Mouse (Mus musculus): ENCODE results near the gene Eomes.
A peak's percentile ranks its signal among the peaks of the same experiment; 100 is the strongest.

Eomes gene

GRCm38 (mm10) chr9:118488138-118488895, 10.3 kb downstream of the Eomes start:
- DNase-seq (ENCODE audit: low spot score in 2 of 2): no peak

DNA sequence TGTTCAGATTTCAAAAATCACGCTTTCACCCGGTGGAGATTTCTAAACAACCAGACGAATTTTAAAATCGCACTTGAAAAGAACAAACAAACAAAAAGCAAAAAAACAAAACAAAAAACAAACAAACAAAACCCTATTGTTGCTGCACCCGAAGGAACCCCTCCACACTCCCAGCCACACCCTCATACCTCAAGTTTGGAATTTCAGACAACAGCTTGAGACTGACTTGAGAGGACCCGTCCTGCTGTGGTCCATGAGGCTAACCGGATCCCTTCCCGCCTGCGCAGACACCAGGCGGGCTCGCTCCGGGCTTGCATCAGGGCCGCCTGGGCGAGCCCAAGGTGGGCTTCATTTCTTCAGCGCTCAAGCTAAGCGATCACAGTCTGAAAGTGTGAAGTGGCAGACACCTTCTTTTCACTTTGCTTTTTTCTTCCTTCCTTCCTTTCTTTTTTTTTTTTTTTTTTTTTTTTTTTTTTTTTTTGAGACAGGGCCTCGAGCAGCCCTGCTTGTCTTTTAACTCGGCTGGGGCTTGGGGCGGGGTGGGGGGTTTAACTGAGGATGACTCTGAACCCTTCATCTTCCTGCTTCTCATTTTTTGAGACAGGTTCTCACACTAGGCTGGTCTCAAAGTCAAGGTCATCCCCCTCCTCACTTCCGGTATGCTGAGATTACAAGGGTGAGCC, 11.0 kb downstream of the Eomes start:
- DNase-seq (ENCODE audit: low spot score in 2 of 2): no peak

DNA sequence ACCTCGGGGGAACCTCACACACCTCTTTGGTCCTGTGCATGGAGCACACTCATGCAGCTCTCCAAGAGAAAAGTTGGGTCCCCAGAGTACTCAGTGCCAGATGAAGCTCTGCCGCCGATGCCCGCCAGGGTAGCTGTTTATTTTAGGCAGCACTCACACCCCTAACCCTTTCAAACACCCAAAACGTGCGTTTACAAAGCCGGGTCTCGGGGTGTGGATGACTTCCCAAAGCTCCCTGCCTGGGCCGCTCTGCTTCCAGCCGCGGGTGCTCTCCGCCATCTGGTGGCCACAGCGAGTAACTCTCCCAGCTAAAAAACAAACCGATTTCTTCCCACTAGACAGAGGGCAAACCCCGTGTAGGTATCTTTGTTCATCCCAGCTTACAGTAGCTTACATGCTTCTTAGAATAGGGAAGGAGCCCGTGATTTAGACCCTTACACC, 11.6 kb downstream of the Eomes start:
- peak in 1 of 2 experiments; percentile 67 for DNase-seq (ENCODE audit: low spot score in 2 of 2)

- DNase-seq (ENCODE audit: low spot score in 2 of 2): no peak
These were observed 13.2 kb downstream of the Eomes start for GRCm38 (mm10) chr9:118491195-118491594.

DNA sequence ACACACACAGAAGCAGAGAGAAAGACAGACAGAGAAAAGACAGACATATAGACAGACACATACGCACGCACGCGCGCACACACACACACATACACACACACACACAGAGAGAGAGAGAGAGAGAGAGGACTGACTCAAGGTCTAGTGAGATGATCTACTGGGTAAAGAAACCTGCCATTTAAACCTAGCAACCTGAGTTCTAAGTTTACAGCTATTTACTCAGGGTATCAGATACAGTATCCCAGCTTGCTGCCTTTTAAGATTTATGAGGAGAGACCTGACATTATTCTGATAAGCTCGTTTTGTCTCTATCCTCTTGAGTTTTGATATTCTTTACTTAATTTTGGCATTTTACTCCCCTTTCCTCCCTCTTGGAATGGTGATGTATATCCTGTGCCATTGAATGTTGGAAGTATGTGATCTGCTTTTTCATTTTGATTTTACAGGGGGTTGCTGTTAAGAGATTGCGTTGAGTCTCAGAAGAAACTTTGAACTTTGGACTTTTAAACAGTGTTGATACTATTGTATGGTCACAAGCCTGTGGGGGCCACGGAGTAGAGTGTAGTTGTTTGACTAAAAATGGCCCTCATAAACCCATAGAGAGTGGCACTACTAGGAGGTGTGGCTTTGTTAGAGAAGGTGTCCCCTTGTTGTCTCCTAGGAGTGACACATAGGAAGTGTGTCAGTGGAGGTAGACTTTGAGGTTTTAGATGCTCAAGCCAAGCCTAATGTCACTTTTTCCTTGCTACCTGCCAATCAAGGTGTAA, 15.1 kb downstream of the Eomes start:
- DNase-seq (ENCODE audit: low spot score in 2 of 2): no peak

GRCm38 (mm10) chr9:118494106-118494505, 16.1 kb downstream of the Eomes start:
- no peak for DNase-seq (ENCODE audit: low spot score in 2 of 2)

DNA sequence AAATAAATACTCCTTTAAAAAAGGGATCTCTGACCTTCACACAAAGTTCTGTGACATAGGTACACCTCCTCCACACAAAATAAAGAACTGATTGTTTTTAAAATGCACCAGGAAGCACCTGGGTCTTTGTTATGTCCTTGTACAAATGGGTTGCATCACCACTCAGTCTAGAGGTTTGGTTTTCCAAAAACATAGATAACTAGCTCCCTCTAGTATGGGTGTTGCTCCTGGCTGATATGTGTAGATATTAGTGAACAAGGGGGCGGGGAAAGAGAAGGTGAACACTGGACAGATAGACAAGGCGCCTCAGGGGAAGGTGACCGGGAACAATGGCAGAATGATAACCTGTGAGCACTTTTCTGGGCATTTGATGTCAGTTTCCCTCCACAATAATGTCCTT, 17.9 kb downstream of the Eomes start:
- no peak for DNase-seq (ENCODE audit: low spot score in 2 of 2)

- no peak for DNase-seq (ENCODE audit: low spot score in 2 of 2)
These were observed 18.9 kb downstream of the Eomes start for GRCm38 (mm10) chr9:118496952-118497351.

- no peak for DNase-seq (ENCODE audit: low spot score in 2 of 2)
These were observed 20.0 kb downstream of the Eomes start for GRCm38 (mm10) chr9:118498061-118498460.

- DNase-seq (ENCODE audit: low spot score in 2 of 2): no peak
These were observed 23.0 kb downstream of the Eomes start for GRCm38 (mm10) chr9:118500963-118501362.

DNA sequence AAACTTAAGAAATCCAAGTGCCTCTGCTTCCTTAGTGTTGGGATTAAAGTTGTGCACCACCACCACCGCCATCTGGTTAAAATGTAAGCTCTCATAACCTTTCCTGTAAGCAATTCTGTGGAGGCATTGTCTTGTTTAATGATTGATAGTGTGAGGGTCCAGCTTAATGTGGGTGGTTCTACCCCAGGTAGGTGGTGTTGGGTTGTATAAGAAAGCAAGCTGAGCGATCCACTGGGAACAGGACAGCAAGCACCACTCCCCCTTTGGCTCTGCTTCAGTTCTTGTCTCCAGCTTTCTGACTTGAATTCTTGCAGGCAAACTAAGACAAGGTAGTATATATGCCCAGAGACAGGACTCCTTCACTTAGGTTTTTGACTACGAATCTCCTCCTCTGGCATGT, 26.6 kb downstream of the Eomes start:
- DNase-seq (ENCODE audit: low spot score in 2 of 2): no peak

GRCm38 (mm10) chr9:118506020-118506403, 28.0 kb downstream of the Eomes start, which contains the start of gene Golga4:
Golga4 (plus strand) TSS chr9:118506267.
- peak; percentile 85 to 94 for DNase-seq (ENCODE audit: low spot score in 2 of 2)

DNA sequence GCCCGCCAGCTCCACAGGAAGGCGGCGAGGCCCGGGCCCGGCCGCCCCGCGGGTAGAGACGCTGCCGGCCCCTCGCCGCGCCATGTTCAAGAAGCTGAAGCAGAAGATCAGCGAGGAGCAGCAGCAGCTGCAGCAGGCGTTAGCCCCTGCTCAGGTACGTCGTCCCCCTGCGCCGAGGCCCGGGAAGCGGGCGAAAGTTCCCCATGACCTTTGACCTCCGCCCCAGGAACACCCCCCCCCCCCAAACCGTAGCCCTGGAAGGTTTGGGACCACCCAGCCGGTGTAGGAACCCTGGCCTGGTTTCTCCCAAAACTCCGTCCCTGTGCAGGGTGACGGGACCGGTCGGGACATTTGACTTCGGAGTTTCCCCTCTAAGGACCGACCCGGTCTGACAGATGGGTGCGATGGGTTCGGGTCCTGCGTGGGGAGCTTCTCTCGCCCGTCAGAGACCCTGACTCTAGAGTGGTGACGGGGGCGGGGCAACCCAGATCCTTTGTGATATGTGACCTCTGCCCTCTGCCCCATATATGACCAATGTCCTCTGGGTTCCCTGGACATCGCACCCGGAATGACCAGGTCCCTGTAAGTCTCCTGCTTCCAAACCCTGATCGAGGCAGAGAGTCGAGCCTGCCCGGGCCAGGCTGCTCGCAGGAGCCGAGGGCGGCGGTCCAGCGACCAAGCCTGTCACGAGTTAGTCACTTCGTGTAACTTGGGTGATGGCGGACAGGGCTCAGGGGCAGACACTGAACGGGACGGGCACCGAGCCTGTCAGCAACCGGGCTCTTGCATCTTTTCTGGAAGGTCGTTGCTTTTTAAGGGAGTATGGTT, 28.6 kb downstream of the Eomes start:
- DNase-seq (ENCODE audit: low spot score in 2 of 2): no peak

DNA sequence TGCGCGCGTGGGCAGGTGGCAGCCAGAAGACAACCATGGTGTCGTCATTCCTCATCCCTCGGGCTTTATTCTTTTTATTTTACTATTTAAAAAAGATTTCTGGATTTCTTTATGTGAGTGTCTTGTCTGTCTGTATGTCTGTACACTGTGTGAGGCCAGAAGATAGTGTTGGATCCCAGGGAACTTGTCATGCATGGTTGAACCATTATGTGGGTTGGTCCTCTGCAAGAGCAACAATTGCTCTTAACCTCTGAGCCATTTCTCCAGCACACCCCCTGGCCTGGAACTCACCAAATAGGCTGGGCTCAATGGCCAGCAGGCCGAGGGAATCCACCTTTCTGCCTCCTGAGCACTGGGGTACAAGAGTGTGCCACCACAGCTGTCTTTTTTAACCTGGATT, 29.5 kb downstream of the Eomes start:
- DNase-seq (ENCODE audit: low spot score in 2 of 2): no peak

GRCm38 (mm10) chr9:118508601-118509000, 30.6 kb downstream of the Eomes start:
- no peak for DNase-seq (ENCODE audit: low spot score in 2 of 2)

- DNase-seq (ENCODE audit: low spot score in 2 of 2): no peak
These were observed 33.1 kb downstream of the Eomes start for GRCm38 (mm10) chr9:118510941-118511690.

DNA sequence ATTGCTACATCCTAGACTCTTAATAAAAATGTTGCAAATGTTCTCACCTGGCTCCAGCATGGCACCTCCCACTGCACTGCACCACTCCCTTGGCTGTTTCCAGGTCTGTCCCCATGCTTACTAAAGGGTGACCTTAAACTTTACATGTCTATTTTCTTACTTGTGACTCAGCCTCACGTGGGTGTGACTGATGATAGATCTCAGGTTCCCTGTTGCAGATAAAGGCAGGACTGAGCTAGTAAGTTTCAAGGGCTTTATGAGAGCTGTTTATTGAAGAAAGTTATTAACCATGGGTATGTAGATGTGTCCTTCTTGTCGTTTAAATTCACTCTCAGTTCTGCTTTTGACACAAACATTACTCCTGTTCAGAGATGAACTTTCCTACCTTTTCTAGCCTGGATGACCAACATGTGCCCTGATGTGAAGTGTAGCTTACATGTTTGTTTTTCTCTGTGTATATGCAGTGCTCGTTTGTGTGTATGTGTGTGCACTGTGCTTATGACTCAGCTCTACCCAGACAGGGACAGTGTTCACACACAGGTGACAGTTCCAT, 34.7 kb downstream of the Eomes start:
- DNase-seq (ENCODE audit: low spot score in 2 of 2): no peak

- no peak for DNase-seq (ENCODE audit: low spot score in 2 of 2)
These were observed 37.5 kb downstream of the Eomes start for GRCm38 (mm10) chr9:118515476-118515875.

GRCm38 (mm10) chr9:118516162-118516561, 38.1 kb downstream of the Eomes start:
- DNase-seq (ENCODE audit: low spot score in 2 of 2): no peak

GRCm38 (mm10) chr9:118517619-118518018, 39.6 kb downstream of the Eomes start:
- DNase-seq (ENCODE audit: low spot score in 2 of 2): no peak

- no peak for DNase-seq (ENCODE audit: low spot score in 2 of 2)
These were observed 41.1 kb downstream of the Eomes start for GRCm38 (mm10) chr9:118519101-118519500.
